Mouse (Mus musculus) limb, embryonic 15.5 days (tissue): ENCODE data around the gene Rexo1. TPM values are rescaled to one million over a fixed set of nuclear protein-coding genes. Genes with fewer than 3 reads are reported as not detected.

Experiments
- ATAC-seq: fragments of 200-750 bp; cut with Nextera tagmentation; 2 replicates; pipeline ENCODE4 v1.8.0; 2017; ENCODE audit warnings: low read depth, moderate TSS enrichment; ENCODE audit not compliant: insufficient number of reproducible peaks, low FRiP score, low TSS enrichment
- H3K27ac ChIP-seq: fragments of 300-500 bp; sonication (generic); 2 replicates; pipeline ENCODE4 v1.5.1; 2015; ENCODE audit warnings: moderate library complexity, mild to moderate bottlenecking, inconsistent platforms
- H3K27me3 ChIP-seq: fragments of 300-500 bp; sonication (generic); 2 replicates; pipeline ENCODE4 v1.6.1; 2015; ENCODE audit warnings: inconsistent platforms
- H3K36me3 ChIP-seq: fragments of 300-500 bp; sonication (generic); 2 replicates; pipeline ENCODE4 v1.6.1; 2015; ENCODE audit warnings: inconsistent platforms
- H3K4me1 ChIP-seq: fragments of 300-500 bp; sonication (generic); 2 replicates; pipeline ENCODE4 v1.6.1; 2015; ENCODE audit warnings: inconsistent platforms
- H3K4me2 ChIP-seq: fragments of 300-500 bp; sonication (generic); 2 replicates; pipeline ENCODE4 v1.6.1; 2015; ENCODE audit warnings: mild to moderate bottlenecking, inconsistent platforms
- H3K4me3 ChIP-seq: fragments of 300-500 bp; sonication (generic); 2 replicates; pipeline ENCODE4 v1.5.1; 2015; ENCODE audit warnings: mild to moderate bottlenecking, inconsistent platforms
- H3K9ac ChIP-seq: fragments of 300-500 bp; sonication (generic); 2 replicates; pipeline ENCODE4 v1.6.1; 2015; ENCODE audit warnings: inconsistent platforms
- H3K9me3 ChIP-seq: fragments of 300-500 bp; sonication (generic); 2 replicates; pipeline ENCODE4 v1.6.1; 2016; ENCODE audit warnings: inconsistent platforms
- WGBS: fragments of 180-500 bp; shearing (Covaris S2); methylation state at CpG from one replicate; pipeline ENCODE4 v1.1.7; 2015; 5-methylcytosine and 5-hydroxymethylcytosine counted together
- polyA plus RNA-seq: library from polyadenylated mRNA; unstranded; fragments of >200 nt; fragmentation: Nextera tagmentation; extraction: Ambion mirVana; gene quantifications from 2 replicates; pipeline ENCODE4 v1.2.1, GENCODE M21; 2015

The Rexo1 gene
- polyA plus RNA-seq, 1 experiment from 2014 or later: 22.5 TPM

GRCm38 (mm10) chr10:80519287-80519686, 42.1 kb downstream of the Rexo1 start:
- H3K27me3 ChIP-seq: peaks cover 24% of the 10 kb centered on the region
- H3K9ac ChIP-seq: no peak overlapping the region
- peaks cover under 1% of the 10 kb centered on the region; the same call in 1 of the 2 replicates for H3K4me1 ChIP-seq
- 0 out of 2 replicates have a peak, but pooled peaks cover 2% of the 10 kb centered on the region for H3K9me3 ChIP-seq
- no peak overlapping the region for H3K4me2 ChIP-seq
- no peak overlapping the region for H3K27ac ChIP-seq
- no peak for ATAC-seq
- 83% methylated on average over 2 of the region's 2 CpGs for WGBS
- H3K4me3 ChIP-seq: no peak overlapping the region
- no peaks in the 10 kb centered on the region for H3K36me3 ChIP-seq

GRCm38 (mm10) chr10:80513739-80514138, 47.6 kb downstream of the Rexo1 start:
- Histone ChIP-seq H3K9me3 (no peaks in the 10 kb centered on the region), H3K9ac (no peak overlapping the region), H3K27ac (no peak overlapping the region), H3K4me1 (peaks cover 13% of the 10 kb centered on the region), H3K4me3 (no peak overlapping the region), H3K27me3 (peaks cover 76% of the 10 kb centered on the region), H3K4me2 (no peak overlapping the region), H3K36me3 (no peaks in the 10 kb centered on the region)
- 8% methylated on average over 18 of the region's 19 CpGs for WGBS
- ATAC-seq: no peak

DNA sequence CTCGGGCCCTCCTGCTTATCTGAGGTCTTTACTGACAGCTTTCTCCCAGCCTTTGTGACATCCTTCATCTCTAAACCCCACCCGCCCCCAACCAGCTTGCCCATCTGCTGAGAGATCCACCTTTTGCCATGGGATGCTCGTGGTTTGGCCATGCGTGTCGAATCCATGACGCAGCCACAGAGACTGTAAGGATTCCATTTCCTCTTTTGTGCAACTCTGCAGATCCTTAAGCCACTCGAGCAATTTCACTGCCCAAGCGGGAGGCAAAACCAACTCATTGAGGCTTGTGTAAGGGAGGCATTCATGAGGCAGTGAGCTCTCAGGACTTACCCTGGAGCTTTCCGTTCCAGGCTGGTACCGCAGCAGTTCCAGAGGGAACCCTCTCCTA, 51.1 kb downstream of the Rexo1 start:
- no peaks in the 10 kb centered on the region for H3K9me3 ChIP-seq
- no peak overlapping the region for H3K9ac ChIP-seq
- no peak overlapping the region for H3K4me2 ChIP-seq
- no peak overlapping the region for H3K4me3 ChIP-seq
- H3K27ac ChIP-seq: no peak overlapping the region
- 50% methylated on average over 10 of the region's 10 CpGs for WGBS
- peaks cover 89% of the 10 kb centered on the region for H3K27me3 ChIP-seq
- H3K4me1 ChIP-seq: peaks cover 13% of the 10 kb centered on the region
- ATAC-seq: no peak
- no peaks in the 10 kb centered on the region for H3K36me3 ChIP-seq

- Histone ChIP-seq H3K27me3 (peaks cover 87% of the 10 kb centered on the region), H3K4me1 (peaks cover 13% of the 10 kb centered on the region), H3K36me3 (no peaks in the 10 kb centered on the region), H3K4me3 (peak overlapping the region; percentile 38), H3K9me3 (no peaks in the 10 kb centered on the region), H3K9ac (0 out of 2 replicates have a peak overlapping the region, but pooled peaks have one; percentile 10), H3K4me2 (peak overlapping the region; percentile 53), H3K27ac (no peak overlapping the region)
- peak; percentile 50; the same call in 1 of the 2 replicates for ATAC-seq
- 9% methylated on average over 20 of the region's 20 CpGs for whole genome bisulfite sequencing
Observed at GRCm38 (mm10) chr10:80509412-80510272, 51.7 kb downstream of the Rexo1 start.

- under 1% methylated on average over 11 of the region's 11 CpGs for WGBS
- no peak overlapping the region for H3K4me2 ChIP-seq
- peaks cover 83% of the 10 kb centered on the region for H3K27me3 ChIP-seq
- peaks cover 12% of the 10 kb centered on the region for H3K4me1 ChIP-seq
- H3K9ac ChIP-seq: no peak overlapping the region
- no peak overlapping the region for H3K27ac ChIP-seq
- no peak overlapping the region for H3K4me3 ChIP-seq
- ATAC-seq: no peak
- H3K36me3 ChIP-seq: no peaks in the 10 kb centered on the region
- H3K9me3 ChIP-seq: no peaks in the 10 kb centered on the region
Observed at GRCm38 (mm10) chr10:80506222-80506621, 55.1 kb downstream of the Rexo1 start.

DNA sequence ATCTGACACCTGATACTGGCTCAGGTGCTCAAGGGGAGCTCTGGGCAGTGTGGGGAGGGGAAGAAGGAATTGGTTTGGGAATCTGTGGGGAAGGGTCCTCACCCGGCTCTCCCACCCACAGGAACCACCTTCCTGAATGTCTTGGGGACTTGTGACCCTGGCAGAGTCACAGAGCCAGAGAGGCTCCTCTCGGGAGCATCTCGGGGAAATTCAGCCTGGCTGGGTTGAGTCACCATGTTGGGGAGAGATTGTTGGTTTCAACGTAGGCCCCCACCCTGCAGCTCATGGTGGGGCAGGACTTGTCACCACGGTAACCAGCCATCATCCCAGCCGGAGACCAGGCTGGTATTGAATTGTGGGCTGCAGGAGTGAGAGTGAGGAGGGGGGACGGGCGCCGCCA, 56.6 kb downstream of the Rexo1 start:
- no peak for ATAC-seq
- 2% methylated on average over 9 of the region's 9 CpGs for WGBS
- H3K9ac ChIP-seq: no peak overlapping the region
- peaks cover 7% of the 10 kb centered on the region for H3K4me1 ChIP-seq
- H3K4me2 ChIP-seq: no peak overlapping the region
- H3K27me3 ChIP-seq: peaks cover 85% of the 10 kb centered on the region
- H3K27ac ChIP-seq: no peak overlapping the region
- H3K9me3 ChIP-seq: no peaks in the 10 kb centered on the region
- no peak overlapping the region for H3K4me3 ChIP-seq
- H3K36me3 ChIP-seq: no peaks in the 10 kb centered on the region

DNA sequence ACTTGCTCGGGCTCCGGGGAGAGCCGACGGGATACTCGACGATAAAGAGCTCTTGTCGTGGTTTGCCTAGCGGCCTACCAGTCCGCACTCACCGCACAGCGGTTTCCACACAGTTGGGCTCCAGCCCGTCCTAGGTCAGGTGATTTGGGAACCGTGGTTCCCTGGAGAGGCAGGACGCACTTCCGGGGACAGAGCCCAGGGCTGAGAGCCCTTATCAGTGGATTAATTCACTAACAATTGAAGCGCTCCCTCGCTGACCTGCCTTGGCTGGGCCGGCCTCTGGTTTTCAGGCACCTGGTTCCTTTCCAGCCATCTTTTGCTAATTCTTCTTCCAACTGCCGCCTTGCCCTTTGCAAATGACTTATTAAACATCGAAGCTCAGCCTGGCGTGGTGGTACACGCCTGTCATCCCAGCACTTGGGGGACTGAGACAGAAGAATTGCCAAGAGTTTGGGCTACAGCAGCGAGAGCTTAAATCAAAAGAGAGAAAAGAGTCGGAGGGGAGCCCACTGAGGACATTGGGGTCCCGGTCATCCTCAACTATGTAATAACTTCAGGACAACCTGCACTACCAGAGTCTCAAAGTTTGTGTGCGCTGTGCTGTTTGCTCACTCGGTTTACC, 57.6 kb downstream of the Rexo1 start:
- H3K27me3 ChIP-seq: peaks cover 85% of the 10 kb centered on the region
- no peak overlapping the region for H3K4me3 ChIP-seq
- 3% methylated on average over 27 of the region's 27 CpGs for WGBS
- no peaks in the 10 kb centered on the region for H3K9me3 ChIP-seq
- H3K36me3 ChIP-seq: no peaks in the 10 kb centered on the region
- no peak overlapping the region for H3K9ac ChIP-seq
- H3K27ac ChIP-seq: no peak overlapping the region
- peaks cover 4% of the 10 kb centered on the region; the same call in 1 of the 2 replicates for H3K4me1 ChIP-seq
- no peak for ATAC-seq
- no peak overlapping the region for H3K4me2 ChIP-seq

DNA sequence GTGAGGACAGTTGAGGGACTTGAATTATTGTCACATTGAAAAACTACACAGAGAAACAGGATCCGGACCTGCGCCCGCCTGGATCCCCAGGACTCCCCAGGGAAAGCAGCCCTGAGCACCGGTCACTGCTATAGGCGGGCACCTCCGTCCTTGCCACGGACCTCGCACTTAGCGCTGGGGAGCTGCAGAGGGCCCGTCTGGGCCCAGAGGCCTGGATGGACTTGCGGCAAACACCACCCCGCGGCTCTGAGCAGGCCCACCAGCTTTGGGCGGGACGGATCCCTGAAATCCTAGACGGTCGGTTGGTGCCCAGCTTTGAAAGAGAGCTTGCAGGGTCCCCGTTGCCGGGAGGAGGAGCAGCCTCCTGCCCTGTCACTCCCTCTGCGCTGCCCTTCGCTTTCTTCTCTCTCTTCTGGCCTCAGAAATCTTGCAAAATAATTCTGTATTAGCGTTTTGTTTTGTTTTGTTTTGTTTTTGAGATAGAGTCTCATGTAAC, 58.5 kb downstream of the Rexo1 start:
- H3K4me3 ChIP-seq: no peak overlapping the region
- H3K4me1 ChIP-seq: peaks cover 4% of the 10 kb centered on the region; the same call in 1 of the 2 replicates
- H3K9me3 ChIP-seq: no peaks in the 10 kb centered on the region
- peaks cover 90% of the 10 kb centered on the region for H3K27me3 ChIP-seq
- H3K36me3 ChIP-seq: no peaks in the 10 kb centered on the region
- H3K4me2 ChIP-seq: no peak overlapping the region
- no peak overlapping the region for H3K9ac ChIP-seq
- no peak for ATAC-seq
- H3K27ac ChIP-seq: no peak overlapping the region
- WGBS: 3% methylated on average over 22 of the region's 22 CpGs

DNA sequence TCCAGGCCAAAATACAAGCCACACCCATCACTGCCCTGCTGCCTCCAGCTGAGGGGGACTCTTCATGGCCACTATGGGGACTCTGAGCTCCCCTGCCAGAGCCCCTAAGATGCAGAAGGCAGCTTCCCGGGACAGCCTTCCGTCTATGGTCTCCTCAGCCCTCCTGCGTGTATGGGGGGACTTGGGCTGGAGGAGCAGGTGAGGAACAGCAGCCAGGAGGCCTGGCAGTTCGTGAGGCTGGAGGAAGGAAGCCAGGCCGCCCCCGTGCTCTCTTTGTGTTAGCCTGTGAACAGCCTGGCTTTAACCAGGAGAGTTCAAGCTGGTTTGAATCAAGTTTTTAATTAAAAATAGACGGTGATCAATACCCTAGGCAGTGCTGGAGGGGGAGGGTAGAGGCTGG, 59.1 kb downstream of the Rexo1 start:
- H3K36me3 ChIP-seq: no peaks in the 10 kb centered on the region
- WGBS: under 1% methylated on average over 7 of the region's 7 CpGs

GRCm38 (mm10) chr10:80496421-80496820, 64.9 kb downstream of the Rexo1 start:
- Histone ChIP-seq H3K4me2 (0 out of 2 replicates have a peak overlapping the region, but pooled peaks have one; percentile 88), H3K36me3 (no peaks in the 10 kb centered on the region), H3K4me1 (peaks cover 19% of the 10 kb centered on the region), H3K27ac (no peak overlapping the region), H3K9me3 (no peaks in the 10 kb centered on the region), H3K27me3 (peaks cover 99% of the 10 kb centered on the region), H3K4me3 (peak overlapping the region; percentile 48; the same call in 1 of the 2 replicates), H3K9ac (no peak overlapping the region)
- no peak for ATAC-seq
- WGBS: under 1% methylated on average over 20 of the region's 20 CpGs

More for the DNA sequence above, 59.1 kb downstream of the Rexo1 start:
- Histone ChIP-seq H3K4me3 (no peak overlapping the region), H3K9ac (no peak overlapping the region), H3K4me2 (no peak overlapping the region), H3K9me3 (no peaks in the 10 kb centered on the region), H3K4me1 (peaks cover 4% of the 10 kb centered on the region; the same call in 1 of the 2 replicates), H3K27me3 (peaks cover 91% of the 10 kb centered on the region), H3K27ac (no peak overlapping the region)
- no peak for ATAC-seq

GRCm38 (mm10) chr10:80495901-80496300, 65.5 kb downstream of the Rexo1 start:
- H3K27me3 ChIP-seq: peaks cover 99% of the 10 kb centered on the region
- H3K4me2 ChIP-seq: peak overlapping the region; percentile 88
- H3K4me3 ChIP-seq: peak overlapping the region; percentile 48
- WGBS: under 1% methylated on average over 35 of the region's 35 CpGs
- H3K27ac ChIP-seq: no peak overlapping the region
- H3K9ac ChIP-seq: no peak overlapping the region
- ATAC-seq: no peak
- no peaks in the 10 kb centered on the region for H3K9me3 ChIP-seq
- peaks cover 24% of the 10 kb centered on the region for H3K4me1 ChIP-seq
- no peaks in the 10 kb centered on the region for H3K36me3 ChIP-seq

GRCm38 (mm10) chr10:80494732-80495131, 66.6 kb downstream of the Rexo1 start, which contains the start of gene Onecut3:
TSS of gene Onecut3 (plus strand) at chr10:80494835.
- peak; percentile 16; the same call in 1 of the 2 replicates for ATAC-seq
- 2% methylated on average over 41 of the region's 42 CpGs for WGBS
- H3K4me1 ChIP-seq: peaks cover 34% of the 10 kb centered on the region
- no peaks in the 10 kb centered on the region for H3K36me3 ChIP-seq
- H3K9ac ChIP-seq: peak within 1 kb of the TSS; percentile 5; the same call in 1 of the 2 replicates
- peak within 1 kb of the TSS; percentile 88 for H3K4me2 ChIP-seq
- peak within 1 kb of the TSS; percentile 48 for H3K4me3 ChIP-seq
- no peaks in the 10 kb centered on the region for H3K9me3 ChIP-seq
- peaks cover 99% of the 10 kb centered on the region for H3K27me3 ChIP-seq
- no peak within 1 kb of the TSS for H3K27ac ChIP-seq
